ENCODE assay signal across 21 mouse cellular contexts in genomic region chr3:123053192-123053938, GRCm38 (mm10). TPM values are rescaled to one million over a fixed set of nuclear protein-coding genes. Genes with fewer than 3 reads are reported as not detected.
DNase-seq lines count a peak whose midpoint lies in the region; ATAC-seq and TF ChIP-seq lines count a peak whose summit lies in the region.
"Had no signal": no experiment of that assay in that cellular context is flagged by ENCODE, and none has a peak within 500 bp of the region (broad histone marks: within the 10 kb centered on the region; RNA-seq: fewer than 3 reads in every experiment).

No protein-coding gene starts in this region.

- no peak for TF ChIP-seq CTCF in liver, postnatal 0 days (IDR thresholded peaks at IDR 0.05; ENCODE audit: low read depth)
- TF ChIP-seq CTCF in embryonic fibroblast, embryonic 13.5 days (IDR thresholded peaks at IDR 0.05; ENCODE audit: borderline replicate concordance, insufficient read depth, low read length) = no peak

- no peak overlapping the region for H3K4me3 ChIP-seq in liver, postnatal 0 days (ENCODE audit: low read depth, low read length)
- H3K4me3 ChIP-seq in liver, embryonic 12.5 days = no peak overlapping the region
- H3K4me3 ChIP-seq in embryonic fibroblast, embryonic 13.5 days (ENCODE audit: insufficient read depth, low read length) = no peak overlapping the region
- H3K4me3 ChIP-seq in myocyte = no peak overlapping the region
- no peak overlapping the region for H3K4me3 ChIP-seq in forebrain, embryonic 16.5 days (replicated peaks; ENCODE audit: low read length)
- H3K4me3 ChIP-seq: embryonic facial prominence, embryonic 13.5 days; forebrain, embryonic 13.5 days; limb, embryonic 13.5 days; neural tube, embryonic 13.5 days had no signal

- H3K4me2 ChIP-seq in liver, postnatal 0 days (ENCODE audit: low read depth, low read length) = no peak overlapping the region
- no peak overlapping the region for H3K4me2 ChIP-seq in liver, embryonic 12.5 days
- H3K4me2 ChIP-seq in myocyte (ENCODE audit: low read depth) = peak overlapping the region; percentile 72
- H3K4me2 ChIP-seq in forebrain, embryonic 16.5 days (ENCODE audit: low read length) = no peak overlapping the region
- H3K4me2 ChIP-seq: embryonic facial prominence, embryonic 13.5 days; forebrain, embryonic 13.5 days; limb, embryonic 13.5 days; neural tube, embryonic 13.5 days had no signal

- no peak overlapping the region for H3K9ac ChIP-seq in liver, postnatal 0 days (replicated peaks)
- no peak overlapping the region for H3K9ac ChIP-seq in liver, embryonic 12.5 days
- H3K9ac ChIP-seq in forebrain, embryonic 16.5 days (replicated peaks; ENCODE audit: low read depth, low read length) = no peak overlapping the region
- H3K9ac ChIP-seq: embryonic facial prominence, embryonic 13.5 days; forebrain, embryonic 13.5 days; limb, embryonic 13.5 days; neural tube, embryonic 13.5 days had no signal

- H3K27ac ChIP-seq in liver, postnatal 0 days (ENCODE audit: low read depth) = no peak overlapping the region
- H3K27ac ChIP-seq in liver, embryonic 12.5 days = no peak overlapping the region
- H3K27ac ChIP-seq in embryonic fibroblast, embryonic 13.5 days (ENCODE audit: insufficient read depth, low read length) = peak overlapping the region; percentile 98
- H3K27ac ChIP-seq in forebrain, embryonic 16.5 days (ENCODE audit: low read length) = no peak overlapping the region
- H3K27ac ChIP-seq: embryonic facial prominence, embryonic 13.5 days; forebrain, embryonic 13.5 days; kidney, postnatal 0 days; limb, embryonic 13.5 days; neural tube, embryonic 13.5 days had no signal

- DNase-seq in liver, postnatal 0 days = no peak
- peak; percentile 17 for DNase-seq in ES-CJ7 (ENCODE audit: low read depth, low spot score)
- DNase-seq in heart, postnatal 25 days (ENCODE audit: low spot score) = no peak
- no peak for DNase-seq in thymus, adult 18-20 months
- DNase-seq: adrenal gland, postnatal 14 days; cerebellum, postnatal 14 days; heart, postnatal 36 days; layer of hippocampus, postnatal 36 days; right cerebral cortex, adult 18-20 months; spleen, adult 18-20 months; thymus, adult 2 months had no signal

- WGBS in liver, postnatal 0 days (ENCODE audit: insufficient replicate concordance) = 40% methylated on average over 8 of the region's 8 CpGs
- WGBS in liver, embryonic 12.5 days (ENCODE audit: insufficient replicate concordance) = 51% methylated on average over 8 of the region's 8 CpGs
- WGBS in forebrain, embryonic 16.5 days = 77% methylated on average over 8 of the region's 8 CpGs

- H3K4me1 ChIP-seq in liver, postnatal 0 days (ENCODE audit: insufficient read depth) = no peaks in the 10 kb centered on the region
- no peaks in the 10 kb centered on the region for H3K4me1 ChIP-seq in liver, embryonic 12.5 days
- peaks cover 14% of the 10 kb centered on the region for H3K4me1 ChIP-seq in embryonic fibroblast, embryonic 13.5 days (ENCODE audit: control insufficient read depth, insufficient read depth, low read length)
- H3K4me1 ChIP-seq in forebrain, embryonic 16.5 days (replicated peaks; ENCODE audit: control insufficient read depth, insufficient read depth, low read length) = no peaks in the 10 kb centered on the region
- H3K4me1 ChIP-seq: embryonic facial prominence, embryonic 13.5 days; neural tube, embryonic 13.5 days had no signal

- H3ac ChIP-seq in myocyte (ENCODE audit: control insufficient read depth, insufficient read length) = no peak overlapping the region

- intact Hi-C loops in heart, postnatal 25 days (cut with DNase I) = no loop called here

- H3K36me3 ChIP-seq in liver, postnatal 0 days (replicated peaks; ENCODE audit: insufficient read depth, low read length) = no peaks in the 10 kb centered on the region
- H3K36me3 ChIP-seq in liver, embryonic 12.5 days = no peaks in the 10 kb centered on the region
- no peaks in the 10 kb centered on the region for H3K36me3 ChIP-seq in myocyte (ENCODE audit: control insufficient read depth, insufficient read depth)
- no peaks in the 10 kb centered on the region for H3K36me3 ChIP-seq in forebrain, embryonic 16.5 days (ENCODE audit: control insufficient read depth, insufficient read depth)
- H3K36me3 ChIP-seq: embryonic facial prominence, embryonic 13.5 days; limb, embryonic 13.5 days; neural tube, embryonic 13.5 days had no signal

- TF ChIP-seq POLR2A in embryonic fibroblast, embryonic 13.5 days (IDR thresholded peaks at IDR 0.05; ENCODE audit: low read depth, low read length) = no peak
- TF ChIP-seq POLR2A in myocyte (IDR thresholded peaks at IDR 0.05; ENCODE audit: insufficient read length, low read depth) = no peak

- ATAC-seq in liver, postnatal 0 days = peak; percentile 25; the same call in 1 of the 2 replicates
- ATAC-seq in liver, embryonic 12.5 days = no peak
- ATAC-seq in forebrain, embryonic 16.5 days = no peak

- no peaks in the 10 kb centered on the region for H3K27me3 ChIP-seq in liver, postnatal 0 days (ENCODE audit: insufficient read depth, low read length)
- no peaks in the 10 kb centered on the region for H3K27me3 ChIP-seq in liver, embryonic 12.5 days (replicated peaks)
- H3K27me3 ChIP-seq in myocyte (ENCODE audit: control insufficient read depth, insufficient read depth, insufficient read length) = no peaks in the 10 kb centered on the region
- no peaks in the 10 kb centered on the region for H3K27me3 ChIP-seq in forebrain, embryonic 16.5 days (replicated peaks; ENCODE audit: control insufficient read depth, insufficient read depth, low read length)
- H3K27me3 ChIP-seq: embryonic facial prominence, embryonic 13.5 days; forebrain, embryonic 13.5 days; limb, embryonic 13.5 days; neural tube, embryonic 13.5 days had no signal

- H3K79me2 ChIP-seq in myocyte (ENCODE audit: control insufficient read depth, insufficient read depth) = no peaks in the 10 kb centered on the region

- TF ChIP-seq EP300 in liver, postnatal 0 days (IDR thresholded peaks at IDR 0.05; ENCODE audit: low read depth) = no peak

- peaks cover 2% of the 10 kb centered on the region; the same call in 1 of the 2 replicates for H3K9me3 ChIP-seq in liver, postnatal 0 days (ENCODE audit: low read length)
- H3K9me3 ChIP-seq in liver, embryonic 12.5 days (replicated peaks) = no peaks in the 10 kb centered on the region
- H3K9me3 ChIP-seq in forebrain, embryonic 16.5 days (ENCODE audit: control insufficient read depth, low read length) = peaks cover 5% of the 10 kb centered on the region; the same call in 1 of the 2 replicates
- H3K9me3 ChIP-seq: neural tube, embryonic 13.5 days had no signal

TF ChIP-seq in myocyte, 11 proteins besides CTCF, POLR2A, EP300 and RAD21:
- TF ChIP-seq CEBPB (IDR thresholded peaks at IDR 0.05; ENCODE audit: insufficient read depth, poor library complexity, severe bottlenecking) (peak; percentile 55; the same call in 1 of the 2 replicates), TCF3 (IDR thresholded peaks at IDR 0.05; ENCODE audit: insufficient read length, low read depth) (no peak)

RNA-seq across cellular contexts. Expression of gene Myoz2, which starts 18.6 kb away (rescaled TPM):
- polyA plus RNA-seq in liver, postnatal 0 days (2015; fragmentation: Nextera tagmentation; extraction: Ambion mirVana) = 0.18 and 4.4 TPM in 2 replicates
- 0.15 and 0.28 TPM in 2 replicates for polyA plus RNA-seq in liver, embryonic 12.5 days (2016; fragmentation: Nextera tagmentation; extraction: Ambion mirVana)
- polyA plus RNA-seq in embryonic fibroblast, embryonic 13.5 days (2011; ENCODE audit: insufficient read length, low read depth, missing spikeins) = not detected in 2 replicates
- 134 TPM for polyA plus RNA-seq in myocyte (2012; fragmentation: generic; extraction: Trizol)
- polyA plus RNA-seq in forebrain, embryonic 16.5 days (2015; fragmentation: Nextera tagmentation; extraction: Ambion mirVana) = not detected in 2 replicates
- total RNA-seq in heart, postnatal 25 days (2021) = 1,000 to 10,000 TPM; 2,092 to 2,205 TPM
- total RNA-seq: adrenal gland, postnatal 14 days had no signal
- polyA plus RNA-seq: forebrain, embryonic 13.5 days; kidney, postnatal 0 days; midbrain, postnatal 0 days had no signal

Comparison
In these comparisons a context has a peak if more than half of its experiments do, and no peak if none do; other contexts are left out.
1. RNA of gene Myoz2, which starts 18.6 kb away (polyA plus RNA-seq): 134 TPM in myocyte (single experiment); not detected in embryonic fibroblast, embryonic 13.5 days, 0.18 to 4.4 TPM in liver, postnatal 0 days, 0.15 to 0.28 TPM in liver, embryonic 12.5 days and not detected in forebrain, embryonic 16.5 days; every median in the first group is over 10 times any median in the second.